Mouse (Mus musculus) hematopoietic stem cell, adult 5-6 weeks (primary cell): ENCODE data around the gene Pask. TPM values are rescaled to one million over a fixed set of nuclear protein-coding genes. Genes with fewer than 3 reads are reported as not detected.

Experiments used
- ATAC-seq, 2 experiments: fragments of 125-278 bp in 1 of 2; replicated peaks in 1 of 2; 2 replicates each; pipeline ENCODE4 v1.8.0; 2016 to 2017; ENCODE audit warnings: inconsistent platforms in 2 of 2, mild to moderate bottlenecking in 2 of 2, moderate number of reproducible peaks in 2 of 2, low read depth in 1 of 2, moderate TSS enrichment in 1 of 2; ENCODE audit not compliant: low FRiP score in 2 of 2, poor library complexity in 2 of 2, severe bottlenecking in 2 of 2, insufficient read depth in 1 of 2, low TSS enrichment in 1 of 2
- total RNA-seq: library from RNA; stranded (forward); fragments of 172-1452, 232-1000 nt; gene quantifications from 2 replicates; pipeline ENCODE4 v1.2.3, GENCODE M21; 2017

Gene Pask
- total RNA-seq: 13.1 and 20.8 TPM in 2 replicates

DNA sequence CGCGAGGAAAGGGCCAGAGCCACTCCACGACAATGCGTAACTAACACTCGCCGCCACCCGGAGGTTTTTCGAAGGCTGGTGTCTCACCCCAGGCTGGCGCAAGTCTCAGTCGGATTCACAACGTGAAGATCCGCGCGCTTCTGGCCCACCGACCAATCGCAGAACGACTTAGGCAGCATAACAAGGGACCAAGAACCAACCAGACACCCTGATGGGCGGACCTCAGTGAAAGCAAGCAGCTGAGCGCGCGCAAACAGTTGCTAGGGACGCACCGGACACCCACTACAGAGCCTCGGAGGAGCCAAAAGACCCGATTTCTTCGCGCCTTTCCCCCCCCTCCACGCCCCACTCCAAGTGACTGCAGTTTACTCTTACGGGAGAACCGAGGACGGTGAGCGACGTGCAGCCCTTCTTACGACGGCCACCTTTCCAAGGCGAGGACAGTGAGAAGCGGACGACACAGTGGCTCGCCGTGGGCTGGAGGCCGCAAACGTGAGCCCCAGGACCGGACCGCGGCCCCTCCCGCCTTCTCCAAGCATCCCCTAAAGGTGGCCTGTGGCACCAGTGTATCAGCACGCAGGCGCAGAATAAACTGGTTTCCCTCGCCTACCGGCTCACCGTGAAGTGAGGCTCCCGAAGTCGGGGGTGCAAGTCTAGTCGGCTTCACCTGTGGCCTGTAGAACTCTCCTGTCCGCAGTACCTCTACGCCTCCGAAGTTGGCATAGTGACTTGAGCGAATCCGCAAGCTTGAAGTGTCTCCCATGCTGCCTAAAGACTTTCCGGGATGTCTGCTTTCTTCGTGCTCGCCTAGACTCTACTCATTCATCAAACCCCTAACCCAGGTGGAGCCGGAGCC, at the start of gene Pask, which contains the start of gene Ppp1r7:
Gene Pask, minus strand, starts transcription at position 835 of the 856 bp plus-strand sequence.
Gene Ppp1r7, plus strand, starts transcription at position 207 of the 856 bp plus-strand sequence.
- ATAC-seq: peak; percentile 90 to 95

DNA sequence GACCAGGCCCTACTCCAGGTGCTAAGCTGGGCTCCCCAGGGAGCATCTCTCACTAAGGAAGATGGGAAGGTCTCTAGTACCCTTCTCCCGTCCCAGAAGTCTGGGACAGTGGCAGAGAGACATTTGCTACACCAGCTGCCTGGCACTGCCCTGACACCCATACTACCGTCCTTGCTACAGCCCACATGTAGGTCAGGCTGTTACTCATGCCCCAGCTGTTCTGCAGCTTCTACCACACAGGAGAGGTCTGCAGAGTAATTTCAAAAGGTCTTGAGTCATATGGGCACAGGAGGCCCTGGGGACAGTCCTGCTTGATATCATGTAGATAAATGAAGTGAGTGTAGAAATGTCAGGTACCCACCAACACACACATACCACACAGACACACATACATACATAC, 45.6 kb upstream of the Pask start:
- no peak for ATAC-seq

DNA sequence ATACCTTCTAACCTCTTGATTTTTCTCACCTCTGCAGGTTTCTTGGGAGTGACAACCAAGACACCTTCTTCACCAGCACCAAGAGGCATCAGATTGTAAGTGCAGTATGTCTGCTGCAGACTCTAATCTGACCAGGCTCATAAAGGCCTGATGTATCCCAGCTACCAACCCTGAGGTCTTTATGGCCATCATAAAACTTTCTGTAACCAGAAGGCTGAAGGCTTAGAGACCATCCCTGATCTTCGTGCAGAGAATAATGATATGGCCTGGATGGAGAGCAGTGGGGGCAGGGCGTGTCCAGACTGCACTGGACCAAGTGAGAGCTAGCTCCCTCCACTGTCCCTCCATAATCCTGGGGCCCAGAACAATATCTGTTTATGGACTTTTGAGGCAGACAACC, 43.9 kb upstream of the Pask start:
- no peak for ATAC-seq

DNA sequence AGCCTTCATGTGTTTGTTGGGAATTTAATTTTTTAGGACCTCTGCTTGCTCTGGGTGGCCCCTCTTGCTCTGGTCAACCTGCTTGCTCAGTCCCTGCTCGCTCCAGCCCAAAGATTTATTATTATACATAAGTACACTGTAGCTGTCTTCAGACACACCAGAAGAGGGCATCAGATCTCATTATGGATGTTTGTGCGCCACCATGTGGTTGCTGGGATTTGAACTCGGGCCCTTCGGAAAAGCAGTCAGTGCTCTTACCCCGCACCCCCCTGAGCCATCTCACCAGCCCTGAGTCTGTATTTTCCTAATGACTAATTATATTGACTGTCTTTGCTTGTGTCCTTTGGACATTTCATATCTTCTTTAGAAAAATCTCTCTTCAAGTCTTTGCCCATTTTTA, 35.8 kb upstream of the Pask start:
- no peak for ATAC-seq

DNA sequence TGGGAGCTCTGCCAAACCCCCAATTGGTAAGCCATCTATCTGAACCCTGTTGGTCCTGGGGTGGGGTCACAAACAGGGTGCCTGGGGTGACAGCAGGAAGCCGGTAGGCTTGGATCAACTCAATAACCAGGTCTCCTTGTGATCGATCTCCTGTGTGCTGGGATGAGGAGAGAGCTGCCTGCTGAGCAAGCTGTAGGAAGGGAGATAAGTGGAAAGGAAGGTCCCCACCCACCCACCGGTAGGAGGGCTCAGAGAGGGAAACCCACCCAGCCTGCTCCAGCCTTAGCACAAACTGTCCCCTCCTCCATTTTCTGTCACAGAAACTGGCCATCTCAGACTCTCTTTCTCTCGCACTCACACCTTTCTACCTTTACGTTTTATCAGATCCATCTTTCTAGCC, 34.0 kb upstream of the Pask start:
- no peak for ATAC-seq

DNA sequence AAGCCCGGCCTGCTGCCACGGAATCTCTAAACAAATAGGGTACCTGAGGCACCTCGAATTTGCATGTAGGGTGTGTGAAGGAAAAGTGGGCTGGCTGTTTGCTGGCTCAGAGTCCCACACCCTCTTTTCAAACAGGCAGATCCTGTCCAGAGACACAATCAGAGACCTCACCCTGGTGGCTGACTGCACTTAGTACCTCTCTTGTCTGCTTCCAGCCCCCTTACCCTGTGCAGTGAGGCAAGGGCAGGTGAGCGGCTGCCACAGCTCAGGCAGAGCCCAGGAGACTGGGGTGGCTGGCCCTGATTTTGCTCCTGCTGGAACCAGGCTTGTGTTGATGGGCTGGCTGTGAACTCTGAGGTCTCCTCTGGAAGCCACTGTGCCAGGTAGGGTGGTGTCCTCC, 30.4 kb upstream of the Pask start, which contains the start of gene Ano7:
Gene Ano7, plus strand, starts transcription at position 266 of the 400 bp plus-strand sequence.
- ATAC-seq: no peak

DNA sequence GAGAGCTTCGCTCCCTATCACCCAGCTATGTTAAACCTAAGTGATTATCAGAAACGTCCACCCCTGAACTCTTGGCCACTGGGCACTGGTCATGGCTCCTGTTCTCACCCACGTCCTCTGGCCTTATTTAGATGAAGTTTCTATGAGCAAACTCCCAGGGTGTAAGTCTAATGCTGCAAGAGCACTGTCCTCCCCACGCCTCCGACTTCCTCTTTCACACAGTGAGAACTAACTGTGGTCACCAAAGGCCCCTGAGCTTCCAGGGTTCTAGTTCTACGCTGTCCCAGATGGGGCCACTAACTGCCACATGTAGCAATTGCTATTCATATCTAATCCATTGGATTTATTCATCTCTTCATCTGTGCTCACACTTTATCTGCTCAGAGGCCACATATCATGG, 22.4 kb upstream of the Pask start:
- no peak; a peak in 1 of 4 replicates for ATAC-seq

DNA sequence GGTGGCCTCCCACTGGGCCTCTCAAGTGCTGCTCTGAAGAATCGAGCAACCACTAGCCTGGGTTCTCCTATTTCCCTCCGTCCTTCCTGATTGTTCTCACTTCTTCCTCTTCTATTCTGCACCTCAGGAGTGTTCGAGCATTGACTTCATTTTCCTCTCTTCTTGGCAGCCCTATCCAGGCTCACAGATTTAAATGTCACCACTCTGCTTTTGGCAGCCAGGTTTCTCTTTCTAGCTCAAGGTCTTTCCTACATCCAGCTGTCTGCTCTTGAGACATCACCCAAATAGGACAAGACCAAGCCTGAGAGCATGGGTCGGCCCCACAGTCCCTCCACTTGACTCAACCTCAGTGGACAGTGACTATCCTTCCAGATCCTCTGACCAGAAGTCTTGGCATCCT, 19.4 kb upstream of the Pask start:
- no peak for ATAC-seq

DNA sequence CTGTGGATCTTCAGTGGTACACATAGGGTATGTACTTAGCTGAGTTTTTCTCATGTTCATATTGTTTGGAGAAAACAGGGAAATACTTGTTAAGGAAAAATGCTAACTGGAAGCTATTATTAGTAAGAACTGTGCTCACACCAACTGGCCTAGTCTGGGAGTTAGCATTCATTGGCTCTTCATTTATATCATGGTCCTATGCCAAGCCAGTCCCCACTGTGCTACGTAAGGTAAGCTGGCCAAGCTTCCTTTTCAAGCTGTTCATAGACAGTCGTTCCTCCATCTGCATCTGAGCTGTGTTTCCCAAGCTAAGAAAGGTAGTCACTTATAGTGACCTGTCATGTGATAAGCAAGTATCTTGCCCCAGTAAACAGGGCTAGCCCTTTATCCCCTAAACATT, 9.4 kb upstream of the Pask start:
- no peak for ATAC-seq

DNA sequence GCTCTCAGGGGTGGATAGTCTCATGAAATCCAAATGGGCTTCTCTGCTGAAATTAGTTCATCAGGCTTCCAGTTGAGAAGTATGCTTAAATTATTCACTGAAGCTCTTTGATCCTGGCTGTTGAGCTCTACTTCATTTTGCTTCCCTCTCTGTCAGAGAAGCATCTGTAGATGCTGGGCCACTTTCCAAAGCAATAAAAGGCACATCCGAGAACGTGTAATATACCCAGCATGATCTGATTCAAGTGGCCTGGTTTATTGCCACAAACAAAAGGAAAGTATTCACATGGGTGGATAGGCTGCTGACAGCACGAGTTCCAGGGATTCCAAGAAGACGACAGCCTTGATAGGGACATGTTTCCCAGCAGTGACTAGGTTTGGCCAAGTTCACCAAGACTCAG, 6.4 kb upstream of the Pask start:
- ATAC-seq: no peak

DNA sequence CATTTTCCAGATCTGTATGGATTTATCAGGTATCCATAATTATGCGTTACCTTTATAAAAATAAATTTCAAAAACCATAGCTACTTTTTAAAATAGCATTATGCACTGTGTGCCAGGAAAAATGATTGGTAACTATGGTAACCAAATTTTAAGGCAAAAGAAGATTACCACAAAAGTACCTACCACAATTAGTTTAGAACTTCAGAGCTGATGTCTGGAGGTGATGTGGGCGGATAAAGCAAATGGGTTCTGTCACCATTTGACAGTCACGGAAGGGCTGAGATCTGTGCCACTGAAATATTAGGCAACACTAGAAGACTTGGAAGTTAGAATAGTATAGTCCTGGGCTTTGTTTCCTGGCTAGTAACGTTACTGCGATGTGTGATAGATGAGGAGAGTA, 3.9 kb upstream of the Pask start:
- ATAC-seq: no peak

DNA sequence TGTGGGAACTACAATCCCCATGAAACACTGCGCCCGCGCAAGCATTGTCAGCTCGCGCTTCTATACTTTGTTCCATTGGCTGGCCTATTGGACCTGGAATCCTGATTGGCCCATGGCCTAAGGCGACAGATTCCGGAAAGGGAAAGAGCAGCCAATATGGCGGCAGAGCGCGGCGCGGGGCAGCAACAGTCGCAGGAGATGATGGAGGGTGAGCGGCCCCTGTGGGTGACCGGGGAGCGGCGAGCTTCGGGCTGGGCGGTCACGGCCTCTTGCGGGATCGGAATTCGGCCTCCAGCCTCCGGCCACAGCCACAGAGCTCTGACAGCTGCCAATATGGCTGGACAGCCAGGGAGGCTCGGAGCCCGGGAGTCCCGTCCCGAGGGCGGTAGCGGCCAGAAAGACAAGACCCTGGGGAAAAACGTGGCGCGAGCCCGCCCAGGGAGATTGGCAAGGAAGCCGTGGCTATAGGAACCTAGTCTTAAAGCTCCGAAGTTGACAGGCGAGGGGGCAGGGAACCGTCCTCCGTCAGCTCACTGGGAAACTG, 294 bp upstream of the Pask start:
- ATAC-seq: peak; percentile 95 to 96

DNA sequence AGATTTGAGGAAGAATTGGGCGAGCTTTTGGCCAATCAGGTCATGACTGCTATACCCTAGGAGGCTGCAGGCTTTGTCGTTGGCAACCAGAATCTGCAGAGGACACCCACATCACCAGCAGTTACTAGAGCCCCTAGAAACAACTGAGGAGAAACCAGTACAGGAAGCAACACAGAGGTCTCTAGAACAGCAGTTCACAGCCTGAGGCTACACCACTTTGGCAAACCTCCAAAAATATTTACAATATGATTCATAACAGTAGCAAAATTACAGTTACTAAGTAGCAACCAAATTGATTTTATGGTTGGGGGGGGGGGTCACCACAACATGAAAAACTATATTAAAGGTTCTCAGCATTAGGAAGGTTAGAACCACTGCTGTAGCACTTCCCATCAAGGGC, 8.7 kb downstream of the Pask start:
- no peak for ATAC-seq

DNA sequence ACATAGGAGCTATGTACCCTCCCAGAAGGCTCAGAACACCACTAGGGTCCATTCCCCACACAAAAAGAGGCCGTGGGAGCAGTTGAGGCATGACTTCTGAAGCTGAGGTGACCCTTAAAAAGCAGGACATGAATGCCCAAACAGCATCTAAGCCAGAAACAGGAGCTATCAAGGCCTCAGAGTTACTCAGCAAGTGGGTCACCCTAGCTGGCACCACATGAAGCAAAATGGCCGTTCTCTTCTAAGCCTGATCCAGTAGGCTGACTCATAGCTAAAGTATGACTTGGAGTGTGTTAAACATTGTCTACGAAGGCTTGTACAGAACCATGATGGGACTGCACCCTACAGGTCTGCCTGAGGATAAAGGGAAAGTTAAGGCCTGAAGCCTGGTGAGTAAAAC, 16.8 kb downstream of the Pask start:
- ATAC-seq: no peak

DNA sequence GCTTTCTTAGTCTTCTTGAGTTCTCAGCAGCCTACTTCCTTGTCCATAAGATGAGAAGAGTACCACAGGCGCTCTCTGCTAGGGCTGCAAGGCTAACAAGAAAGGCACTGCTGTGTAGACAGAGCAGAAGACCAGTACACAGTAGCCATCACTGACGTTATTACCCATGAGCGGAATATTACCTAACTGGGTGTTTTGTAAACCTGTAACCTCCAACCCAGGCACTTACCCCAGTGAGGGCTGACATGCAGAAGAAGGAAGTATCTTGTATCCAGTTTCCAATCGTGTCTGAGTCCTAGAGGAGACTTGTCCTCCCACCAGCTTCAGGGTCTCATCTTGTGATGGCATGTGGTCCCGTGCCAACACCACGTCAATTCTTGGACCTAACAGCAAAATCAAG, 19.3 kb downstream of the Pask start:
- ATAC-seq: peak in 1 of 2 experiments; percentile 61; a peak in 1 of 4 replicates

DNA sequence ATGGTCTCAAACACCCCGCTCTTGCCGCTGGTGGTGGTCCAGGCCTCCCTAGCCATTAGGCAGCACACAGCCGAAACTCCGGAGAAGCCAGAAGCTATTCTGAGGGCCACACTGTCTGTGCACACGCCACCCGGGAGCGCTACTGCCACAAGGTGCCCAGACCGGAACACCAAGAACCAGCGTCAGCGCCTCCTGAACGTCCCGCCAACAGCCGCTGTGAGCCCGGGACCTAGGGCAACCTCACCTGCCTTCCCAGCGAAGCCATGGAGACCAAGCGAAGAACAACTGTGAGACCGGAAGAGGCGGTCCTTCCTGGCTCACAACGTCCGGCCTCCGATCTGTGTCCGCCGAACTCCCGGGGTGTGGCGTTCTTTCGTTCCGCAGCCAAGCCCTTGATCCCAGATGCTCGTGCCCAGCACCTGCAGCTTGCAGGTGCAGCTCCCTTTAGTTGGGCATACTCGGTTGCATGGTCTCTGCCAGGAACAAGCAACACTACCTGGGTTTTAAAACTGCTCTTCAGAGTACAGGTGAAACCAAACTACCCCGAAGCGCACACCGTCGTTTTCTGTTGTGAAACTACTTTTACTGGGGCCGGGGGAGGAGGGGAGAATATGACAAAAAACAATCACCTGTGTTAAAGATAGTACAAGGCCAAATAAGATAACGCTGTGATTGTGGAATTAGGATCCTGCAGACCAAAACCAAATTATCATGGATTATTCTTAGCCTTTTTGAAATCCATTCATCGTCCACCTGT, 37.5 kb downstream of the Pask start, which contains the start of gene Mterf4:
Gene Mterf4, minus strand, starts transcription at position 335 of the 757 bp plus-strand sequence.
- peak; percentile 96 to 99 for ATAC-seq

DNA sequence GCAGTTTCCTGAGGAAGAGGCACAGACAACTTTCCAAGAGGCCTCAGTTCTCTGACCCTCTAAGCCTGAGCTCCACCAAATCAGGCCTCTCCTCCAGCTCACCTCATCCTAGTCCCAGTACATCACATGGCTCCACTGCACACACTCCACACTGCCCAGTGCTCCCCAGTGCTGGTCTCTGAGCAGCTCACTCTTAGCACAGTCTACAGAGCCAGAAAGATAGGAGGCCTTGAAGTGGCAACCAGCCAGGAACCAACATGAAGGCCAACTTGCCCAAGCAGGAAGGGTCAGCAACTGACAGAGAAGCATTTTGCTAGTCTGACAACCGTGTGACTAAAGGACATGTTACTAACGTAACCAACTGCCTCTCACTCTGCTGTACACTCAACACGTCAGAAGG, 42.7 kb downstream of the Pask start:
- ATAC-seq: no peak

DNA sequence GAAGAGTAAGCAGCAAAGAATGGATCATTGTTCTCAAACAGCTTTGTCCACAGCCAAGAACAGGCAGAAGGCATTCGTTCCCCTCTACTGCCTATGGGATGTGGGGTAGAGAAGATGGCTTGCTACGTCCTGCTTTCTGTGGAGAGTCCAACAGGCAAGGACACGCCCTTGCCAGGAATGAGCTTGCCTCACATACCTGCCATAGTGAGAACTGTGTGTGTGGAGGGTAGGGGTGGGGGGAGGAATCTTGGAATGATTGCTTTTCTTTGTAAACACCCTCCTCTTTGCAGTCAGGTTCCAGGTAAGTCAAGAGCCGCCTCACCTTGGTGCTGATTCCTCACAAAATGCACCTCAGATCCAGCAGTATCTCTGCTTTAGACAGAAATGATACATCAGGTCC, 43.5 kb downstream of the Pask start:
- no peak for ATAC-seq
